Mouse (Mus musculus) spleen, adult 2 months (tissue): ENCODE data around the gene Dpp7.

Experiments used
- CTCF ChIP-seq: fragments of 200-500 bp; IDR thresholded peaks from 2 replicates; pipeline ENCODE4 v1.5.1; 2011; ENCODE audit warnings: mild to moderate bottlenecking, inconsistent platforms; ENCODE audit not compliant: insufficient read depth, insufficient read length, insufficient replicate concordance; ENCODE audit errors: extremely low read depth
- POLR2A ChIP-seq: fragments of 200-500 bp; IDR thresholded peaks from 2 replicates; pipeline ENCODE4 v1.6.1; 2011; ENCODE audit warnings: low read depth, low read length, inconsistent platforms

DNA sequence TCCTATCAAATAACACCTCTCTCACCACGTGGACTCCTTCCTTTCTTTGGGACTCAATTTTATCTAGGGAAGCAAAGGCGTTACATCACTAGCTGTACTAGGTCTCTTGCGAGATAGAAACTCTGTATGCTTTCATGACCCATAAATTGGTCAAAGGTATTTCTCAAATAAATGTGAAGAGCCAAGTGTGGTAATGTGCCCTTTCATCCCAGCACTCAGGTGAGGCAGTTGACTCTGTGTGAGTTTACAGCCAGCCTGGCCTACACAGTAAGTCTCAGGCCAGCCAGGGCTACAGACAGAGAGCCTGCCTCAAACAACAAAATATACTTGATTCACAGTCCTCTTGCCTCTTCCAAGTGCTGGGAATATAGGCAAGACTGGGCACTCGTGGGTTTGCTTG lies 3.7 kb upstream of the Dpp7 start:
- TF ChIP-seq CTCF: no peak
- TF ChIP-seq POLR2A: no peak
